Mouse (Mus musculus): Measurements from ENCODE around the gene Lhpp. TPM values are rescaled to one million over a fixed set of nuclear protein-coding genes. Genes with fewer than 3 reads are reported as not detected.

Gene Lhpp
- polyA plus RNA-seq, 1 experiment, result not detected

DNA sequence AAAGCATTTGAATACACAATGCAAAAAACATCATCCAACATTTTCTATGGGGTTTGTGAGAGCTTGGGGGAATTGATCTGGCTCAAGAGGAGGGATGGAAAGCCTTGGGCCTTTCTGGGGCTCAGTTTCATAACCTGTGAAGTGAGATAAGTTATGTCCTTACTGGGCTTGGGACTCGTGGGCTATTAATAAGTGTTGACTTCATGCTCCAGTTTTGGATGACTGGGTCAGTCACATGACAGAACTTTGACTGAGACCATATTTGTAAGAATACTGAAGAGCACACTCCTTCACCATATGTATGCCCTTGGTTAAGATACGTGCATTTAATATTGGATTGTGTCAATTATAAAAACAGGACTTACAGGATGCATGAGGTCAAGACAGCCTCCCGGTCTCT is 17.0 kb downstream of the Lhpp start:
- Histone ChIP-seq H3K27ac (ENCODE audit: insufficient read depth, low read depth, low read length) (no peak overlapping the region), H3K4me3 (ENCODE audit: insufficient read depth, low read depth, low read length) (no peak overlapping the region), H3K4me1 (ENCODE audit: control insufficient read depth, insufficient read depth, low read length) (peaks cover 8% of the 10 kb centered on the region)
- TF ChIP-seq POLR2A (IDR thresholded peaks at IDR 0.05; ENCODE audit: insufficient read depth, low read depth, low read length), result no peak
- no peak for TF ChIP-seq CTCF (IDR thresholded peaks at IDR 0.05; ENCODE audit: insufficient read depth, low read depth, low read length)
- 91% methylated on average over 3 of the region's 3 CpGs for WGBS

DNA sequence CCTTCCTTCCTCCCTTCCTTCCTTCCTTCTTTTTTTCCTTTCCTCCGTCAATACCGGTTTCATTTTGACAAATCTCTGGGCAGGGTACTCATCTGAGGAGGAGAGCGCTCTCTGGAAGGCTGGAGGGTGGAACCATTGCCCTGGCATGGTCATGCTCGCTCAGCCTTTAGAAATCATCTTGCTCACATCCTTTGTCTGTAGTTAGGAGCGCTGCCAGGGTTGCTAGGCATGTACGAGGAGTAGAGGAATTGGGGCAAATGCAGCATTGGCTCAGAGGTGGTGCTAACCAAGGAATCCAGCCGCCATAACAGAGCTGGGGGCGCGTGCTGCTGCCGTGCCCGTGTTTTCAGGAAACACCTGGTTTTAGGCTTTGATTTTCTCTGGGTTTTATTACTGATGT is 20.9 kb downstream of the Lhpp start:
- 34% methylated on average over 11 of the region's 11 CpGs for WGBS

DNA sequence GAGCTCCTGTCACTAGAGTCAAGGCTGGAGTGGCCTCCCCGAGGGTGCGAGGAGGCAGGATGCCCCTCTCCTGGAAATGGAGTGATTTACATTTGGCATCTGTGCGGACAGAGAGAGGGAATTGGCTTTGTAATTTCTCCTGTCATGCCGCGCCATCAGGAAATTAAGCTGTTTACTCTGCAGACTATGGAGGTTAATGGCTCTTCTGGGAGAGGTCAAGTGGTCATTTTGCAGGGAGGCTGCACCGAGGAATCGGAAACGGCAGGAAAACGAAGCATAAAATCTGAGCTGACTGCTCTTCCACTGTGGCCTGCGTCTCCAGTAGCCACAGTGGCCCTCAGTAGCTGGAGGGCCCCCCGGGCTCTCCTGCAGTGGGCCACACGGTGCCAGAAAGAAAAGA is 26.9 kb downstream of the Lhpp start:
- Histone ChIP-seq H3K4me3 (ENCODE audit: insufficient read depth, low read depth, low read length) (no peak overlapping the region), H3K27ac (ENCODE audit: insufficient read depth, low read depth, low read length) (no peak overlapping the region), H3K4me1 (ENCODE audit: control insufficient read depth, insufficient read depth, low read length) (peaks cover 13% of the 10 kb centered on the region)
- WGBS, result 86% methylated on average over 12 of the region's 12 CpGs
- TF ChIP-seq POLR2A (IDR thresholded peaks at IDR 0.05; ENCODE audit: insufficient read depth, low read depth, low read length) (no peak), CTCF (IDR thresholded peaks at IDR 0.05; ENCODE audit: insufficient read depth, low read depth, low read length) (no peak)

More for the DNA sequence above, 20.9 kb downstream of the Lhpp start:
- peaks cover 8% of the 10 kb centered on the region for H3K4me1 ChIP-seq (ENCODE audit: control insufficient read depth, insufficient read depth, low read length)
- no peak overlapping the region for H3K4me3 ChIP-seq (ENCODE audit: insufficient read depth, low read depth, low read length)
- TF ChIP-seq POLR2A (IDR thresholded peaks at IDR 0.05; ENCODE audit: insufficient read depth, low read depth, low read length), result no peak
- no peak for TF ChIP-seq CTCF (IDR thresholded peaks at IDR 0.05; ENCODE audit: insufficient read depth, low read depth, low read length)
- peak overlapping the region; percentile 29; the same call in 1 of the 2 replicates for H3K27ac ChIP-seq (ENCODE audit: insufficient read depth, low read depth, low read length)

DNA sequence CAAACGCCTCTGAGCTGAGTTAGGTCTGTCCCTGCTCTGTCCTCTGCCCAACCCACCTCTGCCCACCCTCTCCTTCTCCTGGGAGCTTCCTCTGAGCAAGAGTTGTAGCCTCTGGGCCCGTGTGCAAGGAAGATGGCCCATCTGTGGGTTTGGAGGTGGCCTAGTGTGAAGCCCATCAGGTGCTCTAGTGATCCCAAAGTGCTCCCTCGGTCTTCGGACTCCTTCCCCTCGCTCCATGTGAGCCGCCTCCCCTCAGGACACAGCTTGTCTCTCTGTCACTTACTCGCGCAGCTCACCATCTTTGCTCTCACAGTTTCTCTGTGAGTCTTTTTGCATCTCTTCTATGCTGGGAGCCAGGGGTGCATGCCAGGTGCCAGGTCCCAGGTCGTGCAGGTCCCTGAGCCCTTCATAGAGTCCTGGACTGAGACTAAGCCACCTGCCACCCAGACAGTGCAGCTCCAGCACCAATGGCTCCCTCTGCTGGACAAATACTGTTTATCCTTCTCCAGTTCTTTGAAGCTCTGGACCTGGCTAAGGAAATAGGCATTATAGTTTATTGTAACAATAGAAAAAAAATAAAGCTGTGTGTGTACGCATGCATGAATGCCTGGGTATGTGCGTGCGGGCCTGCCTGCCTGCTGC is 28.1 kb downstream of the Lhpp start:
- peaks cover 13% of the 10 kb centered on the region for H3K4me1 ChIP-seq (ENCODE audit: control insufficient read depth, insufficient read depth, low read length)
- TF ChIP-seq CTCF (IDR thresholded peaks at IDR 0.05; ENCODE audit: insufficient read depth, low read depth, low read length) (peak; percentile 53; the same call in 1 of the 2 replicates), POLR2A (IDR thresholded peaks at IDR 0.05; ENCODE audit: insufficient read depth, low read depth, low read length) (no peak)
- H3K27ac ChIP-seq (ENCODE audit: insufficient read depth, low read depth, low read length), result no peak overlapping the region
- no peak overlapping the region for H3K4me3 ChIP-seq (ENCODE audit: insufficient read depth, low read depth, low read length)
- 64% methylated on average over 12 of the region's 12 CpGs for WGBS

DNA sequence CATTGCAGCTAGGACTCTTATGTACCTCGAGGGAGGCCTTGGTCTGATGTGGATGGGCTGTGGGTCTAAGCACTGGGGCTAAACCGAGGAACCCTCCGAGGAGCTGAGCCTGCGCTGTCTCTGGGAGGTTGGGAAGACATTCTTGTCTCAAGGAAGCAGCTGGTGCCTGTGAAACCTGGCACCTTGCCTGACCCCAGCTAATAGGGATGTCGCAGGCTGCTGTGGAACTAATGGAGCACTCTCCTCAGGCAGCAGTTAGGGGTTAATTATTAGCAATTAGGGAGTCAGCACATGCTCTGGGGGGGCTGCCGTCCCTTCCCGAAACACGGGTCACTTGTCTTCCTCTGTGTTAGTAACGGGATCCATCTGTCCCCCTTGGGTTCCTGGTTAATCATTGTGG is 30.5 kb downstream of the Lhpp start:
- 30% methylated on average over 9 of the region's 9 CpGs for WGBS
- Histone ChIP-seq H3K4me1 (ENCODE audit: control insufficient read depth, insufficient read depth, low read length) (peaks cover 13% of the 10 kb centered on the region), H3K27ac (ENCODE audit: insufficient read depth, low read depth, low read length) (no peak overlapping the region), H3K4me3 (ENCODE audit: insufficient read depth, low read depth, low read length) (no peak overlapping the region)
- TF ChIP-seq POLR2A (IDR thresholded peaks at IDR 0.05; ENCODE audit: insufficient read depth, low read depth, low read length), result no peak
- no peak for TF ChIP-seq CTCF (IDR thresholded peaks at IDR 0.05; ENCODE audit: insufficient read depth, low read depth, low read length)

DNA sequence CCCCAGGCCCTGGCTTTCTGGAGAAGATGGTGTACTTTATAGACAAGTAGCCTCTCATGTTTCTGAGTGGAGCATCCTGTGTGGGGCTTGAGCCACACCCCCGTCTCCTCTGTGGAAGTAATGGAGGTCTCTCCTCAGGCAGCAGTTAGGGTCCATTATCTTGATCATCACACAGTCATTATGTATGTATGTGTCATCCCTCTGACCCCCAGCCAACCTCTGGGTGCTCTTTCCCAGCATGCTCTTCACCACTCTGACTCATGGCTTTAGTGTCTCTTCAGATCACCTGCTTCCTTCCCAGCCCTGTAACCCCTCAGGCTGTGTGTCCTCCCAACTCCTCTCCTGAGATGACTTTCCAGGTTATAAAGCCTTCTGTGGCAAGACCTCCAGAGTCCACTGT is 31.2 kb downstream of the Lhpp start:
- Histone ChIP-seq H3K4me1 (ENCODE audit: control insufficient read depth, insufficient read depth, low read length) (peaks cover 13% of the 10 kb centered on the region), H3K4me3 (ENCODE audit: insufficient read depth, low read depth, low read length) (no peak overlapping the region), H3K27ac (ENCODE audit: insufficient read depth, low read depth, low read length) (no peak overlapping the region)
- 76% methylated on average over 1 of the region's 1 CpGs for WGBS
- no peak for TF ChIP-seq POLR2A (IDR thresholded peaks at IDR 0.05; ENCODE audit: insufficient read depth, low read depth, low read length)
- no peak for TF ChIP-seq CTCF (IDR thresholded peaks at IDR 0.05; ENCODE audit: insufficient read depth, low read depth, low read length)

DNA sequence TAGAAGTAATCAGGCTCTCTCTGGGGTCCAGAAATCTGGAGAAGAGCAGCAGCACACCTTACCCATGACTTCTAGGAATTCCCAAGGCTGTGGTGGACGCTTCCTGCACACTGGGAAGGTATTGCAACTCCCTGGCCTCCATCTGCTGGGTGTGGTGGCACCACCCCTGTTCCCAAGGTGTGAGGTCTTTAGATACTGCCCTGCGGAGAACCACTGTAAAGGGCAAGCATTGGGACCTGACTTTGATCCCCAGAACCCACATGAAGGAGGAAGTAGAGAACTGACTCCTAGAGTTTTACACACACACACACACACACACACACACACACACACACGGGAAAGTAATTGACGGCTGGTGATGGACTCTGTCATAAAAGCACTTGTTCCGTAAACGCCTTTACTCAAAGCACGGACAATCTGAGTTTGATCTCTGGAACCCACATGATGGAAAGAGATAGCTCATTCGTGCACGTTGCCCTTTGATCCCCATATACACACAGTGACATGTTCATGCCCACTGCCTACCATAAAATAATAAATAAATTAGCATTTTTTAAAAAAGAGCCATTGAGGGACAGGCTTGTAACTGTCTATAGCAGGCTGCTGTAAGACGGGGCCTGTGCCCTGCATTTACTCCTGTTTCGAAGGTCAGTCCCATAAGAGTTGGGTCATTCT is 34.3 kb downstream of the Lhpp start:
- Histone ChIP-seq H3K4me3 (ENCODE audit: insufficient read depth, low read depth, low read length) (no peak overlapping the region), H3K27ac (ENCODE audit: insufficient read depth, low read depth, low read length) (no peak overlapping the region), H3K4me1 (ENCODE audit: control insufficient read depth, insufficient read depth, low read length) (peaks cover 13% of the 10 kb centered on the region)
- TF ChIP-seq CTCF (IDR thresholded peaks at IDR 0.05; ENCODE audit: insufficient read depth, low read depth, low read length) (no peak), POLR2A (IDR thresholded peaks at IDR 0.05; ENCODE audit: insufficient read depth, low read depth, low read length) (no peak)
- WGBS, result 96% methylated on average over 11 of the region's 11 CpGs

DNA sequence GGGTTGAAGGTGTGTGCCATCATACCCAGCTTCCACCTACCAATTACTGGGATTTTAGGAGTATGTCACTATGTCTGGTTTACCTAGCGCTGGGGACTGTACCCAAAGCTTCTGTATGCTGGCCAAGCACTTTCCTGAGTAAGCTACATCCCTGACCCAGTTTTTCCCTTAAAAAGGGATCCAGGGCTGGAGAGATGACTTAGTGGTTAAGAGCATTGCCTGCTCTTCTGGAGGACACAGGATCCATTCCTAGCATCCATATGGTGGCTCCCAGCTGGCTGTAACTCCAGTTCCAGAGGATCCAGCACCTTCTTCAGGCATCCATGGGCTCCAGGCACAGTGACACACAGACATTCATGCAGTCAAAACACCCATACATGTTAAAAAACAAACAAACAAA is 36.1 kb downstream of the Lhpp start:
- H3K4me1 ChIP-seq (ENCODE audit: control insufficient read depth, insufficient read depth, low read length), result peaks cover 3% of the 10 kb centered on the region
- WGBS, result 100% methylated on average over 1 of the region's 1 CpGs
- H3K4me3 ChIP-seq (ENCODE audit: insufficient read depth, low read depth, low read length), result no peak overlapping the region
- H3K27ac ChIP-seq (ENCODE audit: insufficient read depth, low read depth, low read length), result no peak overlapping the region
- TF ChIP-seq CTCF (IDR thresholded peaks at IDR 0.05; ENCODE audit: insufficient read depth, low read depth, low read length), result no peak
- TF ChIP-seq POLR2A (IDR thresholded peaks at IDR 0.05; ENCODE audit: insufficient read depth, low read depth, low read length), result no peak

DNA sequence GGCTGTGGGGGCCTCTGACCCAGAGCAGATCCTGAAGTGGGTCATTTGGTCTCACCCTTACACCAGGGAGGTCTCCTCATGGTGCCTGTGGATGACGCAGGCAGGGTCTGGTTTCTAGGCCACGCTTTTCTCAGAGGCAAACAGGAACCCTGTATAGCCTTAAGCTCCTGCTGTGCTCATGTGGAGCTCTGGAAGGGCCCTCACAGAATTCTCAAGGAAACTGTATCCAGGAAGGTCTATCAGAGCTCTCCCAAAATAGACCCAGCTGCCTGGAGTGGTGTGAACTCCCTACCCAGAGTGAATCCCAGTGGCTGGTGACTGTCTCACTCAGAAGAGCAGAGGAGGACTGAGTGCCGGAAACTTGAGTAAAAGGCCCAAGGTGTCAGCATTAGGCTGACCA is 44.0 kb downstream of the Lhpp start:
- H3K27ac ChIP-seq (ENCODE audit: insufficient read depth, low read depth, low read length), result no peak overlapping the region
- WGBS, result 69% methylated on average over 3 of the region's 3 CpGs
- TF ChIP-seq CTCF (IDR thresholded peaks at IDR 0.05; ENCODE audit: insufficient read depth, low read depth, low read length), result no peak
- TF ChIP-seq POLR2A (IDR thresholded peaks at IDR 0.05; ENCODE audit: insufficient read depth, low read depth, low read length), result no peak
- peaks cover 19% of the 10 kb centered on the region for H3K4me1 ChIP-seq (ENCODE audit: control insufficient read depth, insufficient read depth, low read length)
- H3K4me3 ChIP-seq (ENCODE audit: insufficient read depth, low read depth, low read length), result no peak overlapping the region
